Mouse (Mus musculus): ENCODE measurements around the gene Ccdc114.
A peak's percentile ranks its signal among the peaks of the same experiment; 100 is the strongest.

Gene Ccdc114

DNA sequence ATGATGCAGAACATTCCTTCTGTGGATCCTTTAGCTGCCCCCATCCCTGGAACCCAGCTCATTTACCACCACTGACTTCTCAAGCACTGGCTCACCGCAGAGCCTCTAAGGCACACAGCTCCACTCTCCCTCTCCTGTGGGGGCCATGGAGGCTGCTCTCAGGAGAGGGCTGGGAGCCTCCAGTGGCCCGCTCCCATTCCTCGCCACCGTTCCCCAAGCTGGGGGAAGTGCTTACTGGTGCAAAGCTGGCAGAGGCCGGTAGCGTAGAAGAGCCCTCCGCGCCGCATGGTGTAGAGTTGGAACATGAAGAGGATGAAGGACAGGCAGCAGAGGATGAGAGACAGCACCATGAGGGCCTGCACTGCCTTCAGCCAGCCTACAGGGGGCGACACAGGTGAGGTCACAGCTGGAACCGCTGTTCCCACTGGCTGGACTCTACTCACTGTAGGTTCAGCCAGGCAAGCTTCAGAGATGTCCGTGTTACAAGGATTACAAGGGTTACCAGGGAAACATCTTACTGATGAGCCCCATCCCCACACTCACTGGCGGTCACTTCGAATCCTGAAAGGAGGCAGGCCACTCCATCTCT is 4.7 kb upstream of the Ccdc114 start:
- DNase-seq (ENCODE audit: low read depth) = peak; percentile 24

DNA sequence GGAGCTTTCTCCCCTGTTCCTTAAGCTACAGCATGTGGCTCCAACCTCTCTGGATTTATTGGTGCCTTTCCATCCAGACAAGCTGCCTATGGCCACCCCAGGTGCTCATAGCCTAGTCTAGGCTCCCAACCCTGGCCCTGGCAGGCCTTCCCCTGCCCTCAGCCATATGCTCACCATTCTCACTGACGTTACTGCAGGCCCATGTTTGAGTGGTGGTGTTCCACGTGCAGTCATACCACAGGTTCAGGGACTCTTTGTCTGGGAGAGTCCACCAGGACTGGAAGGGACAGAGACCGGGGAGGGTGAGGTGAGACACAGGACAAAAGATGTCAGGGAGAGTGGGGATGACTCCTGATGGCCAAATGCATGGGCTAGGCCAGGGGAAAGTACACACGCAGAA is 4.1 kb upstream of the Ccdc114 start:
- DNase-seq (ENCODE audit: low read depth) = no peak

DNA sequence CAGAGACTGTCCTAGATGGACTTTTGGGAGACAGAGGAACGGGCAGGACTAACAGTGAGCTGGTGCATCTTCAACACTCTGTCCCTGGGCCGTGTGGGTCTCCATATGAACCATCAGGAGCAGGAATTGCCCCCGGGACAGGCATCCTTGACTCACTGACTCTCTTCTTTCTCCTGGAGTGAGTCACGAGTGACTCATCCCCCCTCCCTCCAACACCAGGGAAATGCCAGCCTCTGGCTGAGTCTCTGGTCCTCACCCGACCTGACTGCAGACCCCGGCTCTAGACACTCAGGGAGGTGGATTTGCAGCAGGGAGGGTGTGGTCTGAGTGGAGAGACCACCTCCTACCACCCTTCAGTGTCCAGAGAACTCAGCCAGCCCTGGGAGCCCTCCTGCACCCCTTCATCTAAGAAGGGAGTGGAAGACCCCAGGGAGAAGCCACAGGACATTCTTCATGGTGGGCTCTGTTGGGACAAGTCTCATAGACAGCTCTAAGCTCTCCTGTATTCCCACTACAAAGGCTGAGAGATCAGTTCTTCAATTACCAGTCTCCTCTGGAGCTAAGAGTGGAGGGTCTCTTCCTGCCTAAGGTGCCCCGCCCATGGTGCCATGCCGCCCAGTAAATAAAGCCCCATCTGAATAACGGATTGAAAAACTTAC is 3.2 kb upstream of the Ccdc114 start:
- DNase-seq (ENCODE audit: low read depth) = peak; percentile 83

DNA sequence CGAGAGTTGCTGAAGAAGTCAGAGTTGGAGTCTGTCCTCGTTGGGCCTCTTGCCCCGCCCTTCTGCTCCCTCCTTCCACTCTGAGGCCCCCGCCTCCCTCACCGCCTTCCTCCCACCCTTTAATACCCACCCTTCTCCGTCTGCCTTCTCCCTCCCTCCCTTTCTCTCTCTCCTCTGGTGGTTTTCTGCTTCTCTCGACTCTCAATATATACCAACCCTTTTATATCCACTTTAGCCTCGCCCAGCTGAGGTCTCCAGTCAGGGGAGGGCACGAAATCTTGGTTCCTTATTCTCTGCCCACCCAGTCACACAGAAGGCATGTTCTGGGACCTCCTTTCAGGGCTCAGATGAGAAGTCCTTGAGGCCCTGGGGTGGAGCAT is 2.6 kb upstream of the Ccdc114 start, which contains the start of gene Emp3:
Gene Emp3, minus strand, starts transcription at position 163 of the 380 bp plus-strand sequence.
- DNase-seq (ENCODE audit: low read depth) = peak; percentile 94

DNA sequence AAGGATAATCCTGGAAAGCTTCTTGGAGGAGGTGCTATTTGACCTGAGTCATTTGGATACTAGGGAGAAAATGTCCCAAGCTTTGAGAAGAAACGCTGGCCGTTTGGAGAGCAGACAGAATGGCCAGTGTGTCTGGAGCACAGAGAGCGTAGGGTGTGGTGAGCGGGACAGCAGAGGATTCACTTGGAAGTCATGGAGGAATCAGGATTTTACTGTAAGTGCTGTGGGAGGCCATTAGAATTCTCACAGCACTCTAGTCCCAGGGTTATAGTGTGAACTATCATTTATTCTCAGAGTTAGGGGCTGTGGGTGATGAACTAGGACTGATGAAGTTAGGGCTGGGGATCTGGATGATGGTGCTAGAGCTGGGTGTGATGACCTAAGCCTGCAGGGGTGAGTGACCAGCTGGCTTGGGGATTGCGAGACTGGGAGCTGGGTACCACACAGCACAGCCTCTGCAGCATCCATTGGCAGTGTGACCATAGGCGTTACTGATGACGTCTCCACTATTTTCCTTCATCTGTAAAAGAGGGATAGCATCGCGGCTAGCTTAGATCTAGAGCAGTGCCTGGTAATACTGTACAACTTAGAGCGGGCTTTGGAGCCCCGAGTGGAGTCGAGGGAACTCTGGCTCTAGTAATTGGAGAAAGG is 1.8 kb upstream of the Ccdc114 start:
- peak; percentile 66 for DNase-seq (ENCODE audit: low read depth)

DNA sequence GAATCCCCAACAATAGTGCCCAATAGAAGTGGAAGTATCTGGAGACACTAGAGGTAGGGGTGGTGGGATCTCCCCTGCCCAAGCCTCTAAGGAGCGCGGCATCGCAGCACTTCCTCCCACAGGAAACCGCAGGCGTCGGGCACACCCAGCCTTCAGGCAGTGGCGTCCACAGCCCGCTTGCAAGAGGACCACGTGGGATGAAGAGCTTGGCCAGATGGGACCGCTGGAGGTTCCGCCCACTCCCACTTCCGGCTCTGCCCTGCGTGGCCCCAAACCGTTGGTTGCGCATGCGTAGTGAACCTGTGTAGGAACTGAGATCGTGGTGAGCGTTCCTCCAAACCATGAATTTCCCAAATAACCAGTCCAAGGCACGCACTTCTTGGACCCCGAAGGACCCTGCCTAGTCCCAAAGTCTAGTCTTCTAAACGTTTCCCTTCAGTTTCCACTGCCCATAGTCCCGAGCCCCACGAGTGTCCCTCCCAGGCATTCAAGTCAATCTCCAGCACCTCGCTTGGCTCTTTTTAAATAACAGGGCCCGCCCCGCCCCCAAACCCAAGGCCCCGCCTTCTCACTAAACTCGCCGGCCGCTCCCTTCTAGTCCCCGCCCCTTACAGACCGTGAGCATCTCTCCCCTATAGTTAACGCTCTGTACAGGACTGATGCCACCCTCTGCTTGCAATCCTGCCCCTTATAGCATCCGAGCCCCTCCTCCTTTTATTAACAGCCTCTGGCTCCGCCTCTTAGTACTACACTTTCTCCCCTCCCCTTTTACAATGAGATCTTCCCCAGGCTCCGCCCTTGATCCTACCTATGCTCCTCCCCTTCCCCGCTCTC is 727 bp upstream of the Ccdc114 start:
- DNase-seq (ENCODE audit: low read depth) = peak; percentile 100

DNA sequence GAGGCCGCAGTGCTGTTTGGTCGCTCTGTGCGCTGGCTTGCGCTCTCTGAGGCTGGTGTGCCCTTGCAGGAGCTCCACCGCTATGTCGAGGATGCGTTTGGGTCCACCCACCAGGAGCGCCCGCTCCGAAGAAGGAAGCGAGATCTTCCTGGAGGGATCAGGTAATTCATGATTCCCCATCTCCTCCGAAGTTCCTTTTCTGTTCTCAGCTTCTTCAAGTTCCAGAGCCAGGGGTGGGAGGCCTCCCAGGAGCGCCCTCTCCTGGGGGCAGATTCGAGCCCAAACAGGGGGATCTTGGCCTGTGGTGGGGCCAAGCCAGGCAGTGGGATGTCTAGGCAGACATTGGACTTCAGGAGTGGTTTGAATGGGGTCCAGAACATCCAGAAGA is 551 bp downstream of the Ccdc114 start:
- DNase-seq (ENCODE audit: low read depth) = peak; percentile 79

DNA sequence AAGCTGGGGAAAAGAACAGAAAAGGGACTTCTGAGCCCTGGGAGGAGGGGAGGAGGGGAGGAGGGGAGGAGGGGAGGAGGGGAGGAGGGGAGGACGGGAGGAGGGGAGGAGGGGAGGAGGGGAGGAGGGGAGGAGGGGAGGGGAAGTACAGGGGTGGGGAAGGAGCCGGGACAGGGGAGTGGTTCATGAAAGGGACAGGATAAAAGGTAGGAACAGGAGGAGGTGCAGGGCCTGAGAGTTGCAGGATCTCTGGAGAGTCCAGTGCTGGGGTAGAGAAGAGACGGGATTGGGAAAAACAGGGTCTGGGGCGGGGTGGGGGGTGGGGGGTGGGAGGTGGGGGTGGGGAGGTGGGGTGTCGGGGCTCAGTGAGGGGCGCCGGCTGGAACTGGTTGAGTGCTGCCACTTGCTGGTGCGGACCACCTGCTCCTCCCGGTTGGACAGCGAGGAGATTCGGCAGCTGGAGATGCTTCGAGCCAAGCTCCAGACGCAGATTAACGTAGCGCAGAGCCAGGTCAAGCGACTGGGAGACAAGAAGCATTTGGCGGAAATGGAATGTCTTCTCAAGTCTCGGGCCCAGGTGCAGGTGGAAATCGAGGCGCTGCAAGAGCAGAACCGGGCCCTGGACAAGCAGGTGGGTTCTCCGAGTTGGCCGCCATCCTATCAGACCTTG is 4.9 kb downstream of the Ccdc114 start:
- DNase-seq (ENCODE audit: low read depth) = no peak

DNA sequence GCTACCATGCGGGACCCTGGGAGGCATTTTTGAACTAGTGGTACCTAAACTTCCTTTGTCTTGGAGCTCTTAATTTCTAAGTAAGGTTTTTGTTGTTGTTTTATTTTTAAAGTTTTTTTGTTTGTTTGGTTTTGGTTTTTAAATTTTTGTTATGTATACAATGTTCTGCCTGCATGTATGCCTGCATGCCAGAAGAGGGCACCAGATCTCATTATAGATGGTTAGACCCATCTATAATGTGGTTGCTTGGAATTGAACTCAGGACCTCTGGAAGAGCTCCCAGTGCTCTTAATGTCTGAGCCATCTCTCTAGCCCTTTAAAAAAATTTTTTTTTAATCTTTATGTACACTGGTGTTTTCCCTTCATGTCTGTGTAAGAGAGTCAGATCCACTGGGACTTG is 5.8 kb downstream of the Ccdc114 start:
- DNase-seq (ENCODE audit: low read depth) = no peak

DNA sequence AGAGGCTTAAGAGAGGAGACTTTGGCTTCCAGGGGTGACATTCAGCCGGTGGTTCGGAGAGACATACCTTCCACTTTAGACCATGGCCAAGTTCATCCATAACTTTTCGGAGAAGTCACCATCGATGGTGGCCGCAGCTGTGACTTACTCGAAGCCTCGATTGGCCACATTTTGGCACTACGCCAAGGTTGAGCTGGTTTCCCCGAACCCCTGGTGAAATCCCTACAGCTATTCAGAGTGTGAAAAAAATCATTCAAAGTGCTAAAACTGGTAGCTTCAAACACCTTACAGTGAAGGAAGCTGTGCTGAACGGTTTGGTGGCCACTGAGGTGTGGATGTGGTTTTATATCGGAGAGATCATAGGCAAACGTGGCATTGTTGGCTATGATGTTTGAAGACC is 9.9 kb downstream of the Ccdc114 start:
- peak; percentile 23 for DNase-seq (ENCODE audit: low read depth)

DNA sequence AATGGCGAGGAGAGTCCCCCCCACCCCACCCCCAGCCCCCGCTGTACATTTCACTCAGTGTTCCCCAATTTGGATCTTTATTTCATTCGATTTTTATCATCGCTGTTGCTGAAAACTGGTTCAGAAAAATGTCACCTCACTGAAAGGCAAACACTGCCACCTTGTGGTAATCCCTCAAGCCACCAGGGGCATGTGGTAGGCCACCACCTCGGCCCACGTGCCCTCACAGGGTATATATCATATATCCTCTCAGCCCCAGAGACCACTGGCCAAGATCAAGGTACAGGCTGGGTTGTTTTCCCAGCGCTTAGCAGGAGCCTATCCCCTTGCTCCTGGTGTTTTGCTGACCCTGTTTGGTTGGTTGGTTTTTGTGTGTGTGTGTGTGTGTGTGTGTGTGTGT is 11.2 kb downstream of the Ccdc114 start:
- DNase-seq (ENCODE audit: low read depth) = peak; percentile 78

DNA sequence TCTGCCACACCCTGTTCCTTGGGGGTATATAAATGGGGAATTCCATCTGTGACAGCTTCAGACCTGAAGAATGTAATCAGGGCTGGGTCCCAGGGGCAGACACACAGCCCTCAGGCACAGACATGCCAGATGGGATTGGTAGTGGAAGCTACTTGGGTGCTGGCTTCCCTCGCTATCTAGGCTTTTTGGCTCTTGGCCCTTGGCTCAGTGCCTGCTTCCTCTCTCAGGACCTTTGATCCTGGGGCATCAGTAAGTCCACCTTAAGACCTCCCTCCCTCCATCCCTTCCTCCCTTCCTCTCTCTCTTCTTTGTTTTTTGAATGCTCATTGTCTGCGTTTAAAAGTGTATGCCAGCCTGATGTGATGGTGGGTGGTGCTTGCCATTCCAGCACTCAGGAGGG is 16.0 kb downstream of the Ccdc114 start:
- DNase-seq (ENCODE audit: low read depth) = no peak

DNA sequence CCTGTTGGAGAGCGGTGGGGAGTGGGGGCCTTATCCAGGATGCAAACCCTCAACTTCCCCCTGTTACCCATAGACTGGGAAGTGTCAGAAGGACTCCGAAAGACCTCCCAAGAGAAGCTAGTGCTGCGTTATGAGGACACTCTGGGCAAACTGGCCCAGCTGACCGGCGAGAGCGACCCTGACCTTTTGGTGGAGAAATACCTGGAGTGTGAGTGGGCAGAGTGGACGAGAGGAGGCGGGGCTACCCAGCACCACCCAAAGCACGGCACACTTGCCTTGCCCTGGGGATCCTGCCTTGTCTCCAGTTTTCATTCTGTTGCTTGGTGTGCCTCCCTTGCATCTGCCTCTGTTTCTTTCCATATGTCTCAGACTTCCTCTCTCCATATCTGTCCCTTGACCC is 18.1 kb downstream of the Ccdc114 start:
- no peak for DNase-seq (ENCODE audit: low read depth)

DNA sequence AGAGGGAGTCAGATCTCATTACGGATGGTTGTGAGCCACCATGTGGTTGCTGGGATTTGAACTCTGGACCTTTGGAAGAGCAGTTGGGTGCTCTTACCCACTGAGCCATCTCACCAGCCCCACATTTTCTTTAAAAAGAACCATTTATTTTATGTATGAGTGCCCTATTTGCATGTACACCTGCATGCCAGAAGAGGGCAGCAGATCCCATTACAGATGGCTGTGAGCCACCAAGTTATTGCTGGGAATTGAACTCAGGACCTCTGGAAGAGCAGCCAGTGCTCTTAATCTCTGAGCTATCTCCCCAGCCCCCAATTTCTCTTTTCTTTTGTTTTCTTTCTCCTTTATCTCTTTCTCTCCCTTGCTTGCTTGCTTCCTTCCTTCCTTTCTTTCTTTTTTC is 19.4 kb downstream of the Ccdc114 start:
- DNase-seq (ENCODE audit: low read depth) = peak; percentile 38

DNA sequence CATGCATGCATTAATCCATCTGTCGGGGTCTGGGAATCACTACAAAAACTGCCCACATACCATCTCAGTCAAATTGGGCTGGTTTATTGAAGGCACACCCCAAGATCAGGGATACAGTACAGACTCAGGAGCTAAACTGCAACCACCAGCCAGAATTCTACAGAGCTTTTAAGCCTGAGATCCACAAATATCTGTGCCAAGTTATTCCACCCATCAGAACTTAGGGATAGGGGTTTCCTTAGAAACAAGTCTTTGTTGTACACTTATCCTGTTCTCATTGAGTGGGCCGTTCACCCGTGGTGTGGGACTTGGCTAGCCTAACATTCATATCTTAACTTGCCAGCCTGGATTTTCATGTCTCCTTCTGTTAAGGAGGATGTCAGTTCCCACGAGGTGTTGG is 25.2 kb downstream of the Ccdc114 start:
- DNase-seq (ENCODE audit: low read depth) = no peak

DNA sequence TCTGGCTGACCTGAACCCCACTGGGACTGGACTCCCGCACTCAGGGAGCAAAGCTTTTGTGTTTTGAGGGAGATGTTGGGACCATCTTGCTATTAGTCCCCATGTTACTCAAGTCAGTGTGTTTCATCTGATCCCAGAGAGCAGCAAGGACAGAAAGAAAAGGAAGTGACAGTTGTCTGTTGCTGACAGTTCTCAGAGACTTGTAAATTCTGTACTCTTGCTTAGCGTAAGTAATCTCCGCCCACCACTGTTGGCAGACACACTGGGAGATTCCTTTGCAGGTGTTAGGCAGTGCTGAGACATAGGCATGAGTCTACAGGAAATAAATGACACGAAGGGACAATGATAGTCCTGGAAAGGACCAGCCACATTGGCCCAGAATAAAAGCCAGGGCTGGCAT is 32.7 kb downstream of the Ccdc114 start:
- no peak for DNase-seq (ENCODE audit: low read depth)

DNA sequence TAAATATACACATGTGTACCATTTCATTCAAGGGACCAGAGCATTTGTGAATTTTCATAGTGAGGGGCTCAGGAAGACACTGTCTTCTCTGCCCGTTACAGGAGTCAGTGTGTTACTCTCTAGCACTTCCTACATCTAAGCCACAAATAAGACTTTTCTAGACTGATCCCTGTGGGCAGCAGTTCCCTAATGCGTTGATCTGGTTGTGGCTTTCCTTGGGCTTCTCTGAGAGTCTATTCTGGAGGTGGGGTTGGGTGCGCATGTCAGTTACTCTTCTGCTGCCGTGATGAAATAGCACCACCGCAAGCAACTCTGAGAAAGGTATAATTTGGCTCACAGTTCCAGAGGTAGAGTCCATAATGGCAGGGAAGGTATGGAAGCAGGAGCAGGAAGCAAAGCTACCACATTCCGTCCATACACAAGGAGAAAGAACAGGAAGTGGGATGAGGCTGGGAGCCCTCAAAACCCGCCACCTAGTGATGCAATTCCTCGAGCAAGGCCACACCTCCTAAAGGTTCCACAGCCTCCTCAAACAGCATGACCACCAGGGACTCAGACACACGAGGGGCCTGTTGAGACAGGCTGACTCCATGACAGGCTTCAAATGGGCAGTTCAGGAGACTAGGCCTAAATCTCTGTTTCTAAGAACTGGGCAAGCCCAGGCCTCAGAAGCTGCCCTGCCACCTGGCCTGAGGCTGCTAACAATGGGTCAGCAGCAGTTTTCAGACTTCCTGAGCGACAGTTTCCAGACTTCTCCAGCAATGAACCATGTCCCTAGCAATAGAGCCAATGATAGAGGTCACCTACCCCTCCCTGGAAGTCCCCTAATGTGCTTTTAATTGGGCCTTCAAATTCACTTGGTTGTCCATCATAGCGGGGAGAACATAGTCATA is 48.2 kb downstream of the Ccdc114 start:
- peak; percentile 30 for DNase-seq (ENCODE audit: low read depth)

DNA sequence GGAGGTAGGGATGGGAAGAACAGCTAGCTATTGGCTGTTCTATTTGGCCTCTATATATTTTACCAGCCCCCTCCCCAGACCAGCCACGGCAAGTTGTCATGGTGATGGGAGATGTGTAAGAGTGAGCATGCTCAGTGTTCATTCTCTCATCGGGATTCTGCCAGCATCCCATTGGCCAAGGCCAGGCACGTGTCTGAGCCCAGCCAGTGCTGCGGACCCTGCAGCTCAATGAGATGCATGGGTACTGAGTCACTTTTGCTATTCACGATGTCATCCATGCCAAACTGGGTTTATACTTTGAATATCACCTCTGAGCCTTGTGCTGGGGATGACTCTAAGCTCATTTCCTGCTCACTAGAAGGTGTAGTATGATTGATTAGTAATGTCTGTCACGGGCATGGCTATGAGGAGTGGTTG is 49.4 kb downstream of the Ccdc114 start:
- DNase-seq (ENCODE audit: low read depth) = no peak

DNA sequence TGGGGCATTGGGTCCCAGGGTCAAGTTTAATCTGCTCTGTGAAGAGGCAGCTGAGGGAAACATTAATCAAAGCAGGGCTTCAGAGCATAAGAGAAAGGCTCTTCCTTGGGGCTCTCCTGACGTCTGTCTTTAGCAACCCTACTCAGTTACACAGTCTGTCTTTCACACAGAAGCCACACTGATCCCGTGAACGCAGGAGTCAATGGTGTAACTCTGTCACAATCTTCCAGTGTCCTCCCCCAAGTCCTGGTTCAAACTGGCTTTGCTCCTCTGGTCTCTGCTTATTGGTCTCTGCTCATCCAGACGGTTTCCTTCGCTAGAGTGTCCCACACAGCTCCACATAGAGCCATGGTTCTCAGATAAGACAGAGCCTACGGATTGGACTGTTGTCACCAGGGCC is 50.2 kb downstream of the Ccdc114 start:
- DNase-seq (ENCODE audit: low read depth) = peak; percentile 16

DNA sequence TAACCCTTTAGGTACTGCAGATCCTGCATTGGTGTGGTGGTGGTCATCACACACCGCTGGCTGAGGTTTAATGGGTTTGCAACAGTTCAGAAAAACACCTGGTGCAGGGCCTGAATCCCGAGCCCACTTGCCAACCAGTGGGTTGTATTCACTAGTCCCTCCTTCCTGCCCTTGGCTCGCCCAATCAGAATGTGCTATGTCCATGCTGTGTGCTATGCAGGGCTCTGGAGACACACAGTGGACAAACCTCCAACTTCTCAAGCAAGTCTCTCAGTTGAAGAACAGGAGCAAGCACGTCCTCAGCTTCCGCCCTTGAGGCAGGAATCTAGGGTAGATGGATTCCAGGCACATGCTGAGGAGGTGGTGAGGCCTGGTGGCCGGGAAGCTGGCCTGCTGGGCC is 50.6 kb downstream of the Ccdc114 start:
- DNase-seq (ENCODE audit: low read depth) = peak; percentile 13

DNA sequence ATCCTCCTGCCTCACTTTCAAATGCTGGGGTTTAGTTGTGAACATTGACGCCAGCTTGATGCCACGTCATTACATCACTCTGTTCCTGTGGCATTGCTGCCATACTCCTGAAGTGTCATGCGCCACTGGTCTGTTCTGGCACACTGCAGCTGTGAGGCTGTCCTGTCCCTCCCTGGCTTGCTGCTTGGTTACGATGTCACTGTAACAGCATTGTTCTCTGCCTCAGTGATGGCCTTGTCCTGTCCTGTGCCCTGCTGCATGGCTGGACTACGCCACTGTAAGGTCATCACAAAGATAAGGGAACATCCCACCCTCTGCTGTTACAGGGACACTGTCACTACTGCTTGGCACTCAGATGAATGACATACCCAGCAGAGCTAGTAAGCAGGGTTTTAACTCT is 57.7 kb downstream of the Ccdc114 start:
- no peak for DNase-seq (ENCODE audit: low read depth)

All from 416B (cell line).